Mouse (Mus musculus): ENCODE measurements at regions not wholly inside any gene's neighbourhood (a gene's known extent, or its start where the extent isn't known, plus 50 kb on each side); places are given as distances from the start of the nearest gene placed in this dataset.

GRCm38 (mm10) chr15:97493340-97493739, 212.3 kb downstream of the Rpap3 start:
- TF ChIP-seq POLR2A (IDR thresholded peaks at IDR 0.05; ENCODE audit: extremely low read depth, insufficient read depth, low read length) (no peak), CTCF (IDR thresholded peaks at IDR 0.05; ENCODE audit: low read depth, low read length) (no peak)
